Mouse (Mus musculus): ENCODE measurements around the gene Taar8c. TPM values are rescaled to one million over a fixed set of nuclear protein-coding genes. Genes with fewer than 3 reads are reported as not detected.

Gene Taar8c
- polyA plus RNA-seq, 1 experiment, result not detected

GRCm38 (mm10) chr10:24052039-24052438 is 49.7 kb downstream of the Taar8c start:
- DNase-seq, result no peak
- Histone ChIP-seq H3K4me1 (ENCODE audit: control insufficient read depth, insufficient read depth, low read length) (no peaks in the 10 kb centered on the region), H3K36me3 (ENCODE audit: control insufficient read depth, insufficient read depth, low read length) (no peaks in the 10 kb centered on the region), H3K27ac (ENCODE audit: insufficient read depth, low read depth, low read length) (no peak overlapping the region), H3K4me3 (ENCODE audit: insufficient read depth, low read depth, low read length) (no peak overlapping the region), H3K27me3 (replicated peaks; ENCODE audit: control insufficient read depth, insufficient read depth, low read length) (no peaks in the 10 kb centered on the region; the same call in 1 of the 2 replicates)
- WGBS, result 83% methylated on average over 5 of the region's 5 CpGs
- no peak for TF ChIP-seq POLR2A (IDR thresholded peaks at IDR 0.05; ENCODE audit: low read depth, low read length)
- no peak for TF ChIP-seq CTCF (conservative IDR thresholded peaks at IDR 0.05; ENCODE audit: insufficient read depth, insufficient read length, low read depth, low read length)

Other genes with a start within 250 kb of the Taar8c start
- 69.6 and 78.5 TPM in 2 replicates for gene Vnn1, start 207.2 kb downstream of the Taar8c start, polyA plus RNA-seq (2012; rRNA removed)
- not detected in 2 replicates for gene Taar1, start 181.6 kb downstream of the Taar8c start, polyA plus RNA-seq (2012; rRNA removed)
- gene Taar2, start 163.3 kb downstream of the Taar8c start, polyA plus RNA-seq (2012; rRNA removed), result not detected in 2 replicates
- not detected in 2 replicates for gene Taar3, start 152.4 kb downstream of the Taar8c start, polyA plus RNA-seq (2012; rRNA removed)
- gene Taar4, start 141.4 kb downstream of the Taar8c start, polyA plus RNA-seq (2012; rRNA removed), result not detected in 2 replicates
- 0.08 TPM in 1 of 2 replicates, not detected in the other for gene Taar5, start 131.2 kb downstream of the Taar8c start, polyA plus RNA-seq (2012; rRNA removed)
- not detected in 2 replicates for gene Taar6, start 116.3 kb downstream of the Taar8c start, polyA plus RNA-seq (2012; rRNA removed)
- not detected in 2 replicates for gene Taar7a, start 108.4 kb downstream of the Taar8c start, polyA plus RNA-seq (2012; rRNA removed)
- gene Taar7b, start 102.0 kb downstream of the Taar8c start, polyA plus RNA-seq (2012; rRNA removed), result not detected in 2 replicates
- not detected in 2 replicates for gene Taar7d, start 74.7 kb downstream of the Taar8c start, polyA plus RNA-seq (2012; rRNA removed)
- gene Taar7e, start 64.3 kb downstream of the Taar8c start, polyA plus RNA-seq (2012; rRNA removed), result not detected in 2 replicates
- gene Taar7f, start 52.4 kb downstream of the Taar8c start, polyA plus RNA-seq (2012; rRNA removed), result not detected in 2 replicates
- not detected in 2 replicates for gene Taar8a, start 25.4 kb downstream of the Taar8c start, polyA plus RNA-seq (2012; rRNA removed)
- gene Taar8b, start 9.6 kb downstream of the Taar8c start, polyA plus RNA-seq (2012; rRNA removed), result not detected in 2 replicates
- gene Taar9, start 7.6 kb upstream of the Taar8c start, polyA plus RNA-seq (2012; rRNA removed), result not detected in 2 replicates
- 168 and 197 TPM in 2 replicates for gene Stx7, start 47.4 kb upstream of the Taar8c start, polyA plus RNA-seq (2012; rRNA removed)
- 0.06 and 0.23 TPM in 2 replicates for gene Moxd1, start 121.6 kb upstream of the Taar8c start, polyA plus RNA-seq (2012; rRNA removed)